Mouse (Mus musculus) gonadal fat pad, adult 2 months (tissue): ENCODE measurements at regions not wholly inside any gene's neighbourhood (a gene's known extent, or its start where the extent isn't known, plus 50 kb on each side); places are given as distances from the start of the nearest gene placed in this dataset.

ENCODE experiments used
- DNase-seq: peaks from one replicate; pipeline ENCODE4 v3.0.0-alpha.2; 2012; ENCODE audit warnings: low read depth

- DNase-seq, result no peak
Observed at GRCm38 (mm10) chr3:39234921-39235320, 348.2 kb downstream of the Fat4 start.

DNA sequence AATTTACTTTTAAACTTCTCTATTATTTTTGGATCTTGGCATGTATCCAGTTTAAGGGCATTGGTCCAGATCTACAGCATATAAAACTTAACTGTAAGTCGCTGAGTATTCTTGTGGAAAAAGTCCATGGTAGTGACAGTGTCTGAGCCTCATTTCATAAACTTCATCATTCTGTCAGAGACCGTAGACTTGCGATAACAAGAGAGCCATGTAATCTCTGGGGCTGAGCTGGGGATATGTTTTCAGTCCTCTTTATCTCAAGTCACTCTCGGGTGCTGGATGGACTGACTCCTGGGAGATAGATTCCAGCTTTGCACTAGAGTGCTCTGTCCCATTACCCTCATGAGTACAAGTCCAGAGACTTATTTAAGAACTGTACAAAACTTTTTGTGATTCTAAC lies 362.0 kb downstream of the Fat4 start:
- DNase-seq, result no peak

DNA sequence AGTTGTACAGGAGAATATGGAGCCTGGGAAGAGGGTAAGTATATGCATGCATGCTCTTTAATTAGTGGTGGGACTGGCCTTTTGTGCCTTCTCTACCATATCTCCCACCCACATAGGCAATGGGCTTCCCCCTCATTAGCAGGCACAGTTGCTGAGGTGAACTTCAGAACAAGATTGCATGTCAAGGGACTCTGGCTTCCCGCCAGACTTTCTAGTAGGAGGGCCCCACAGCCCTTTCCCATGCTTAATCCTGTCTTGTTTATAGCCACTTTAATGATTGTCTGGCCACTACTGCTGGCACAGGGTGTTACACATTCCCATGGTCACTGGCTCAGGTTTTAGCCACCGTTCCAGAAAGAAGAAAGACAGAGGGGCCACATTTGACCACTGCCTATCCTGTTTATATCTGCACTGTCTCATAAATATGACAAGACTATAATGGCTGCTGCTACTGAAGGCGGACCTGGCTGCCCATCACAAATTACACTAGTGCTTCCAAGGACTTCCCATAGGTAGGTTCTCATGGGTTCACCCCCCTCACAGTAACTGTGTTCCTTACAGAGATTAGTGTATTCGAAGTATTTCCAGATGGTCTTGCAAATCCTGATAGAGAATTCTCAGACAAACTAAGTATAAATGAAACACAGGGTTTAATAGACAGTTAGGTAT lies 362.6 kb downstream of the Fat4 start:
- no peak for DNase-seq

- DNase-seq, result no peak
Observed at GRCm38 (mm10) chr3:39253076-39253475, 366.3 kb downstream of the Fat4 start.

DNA sequence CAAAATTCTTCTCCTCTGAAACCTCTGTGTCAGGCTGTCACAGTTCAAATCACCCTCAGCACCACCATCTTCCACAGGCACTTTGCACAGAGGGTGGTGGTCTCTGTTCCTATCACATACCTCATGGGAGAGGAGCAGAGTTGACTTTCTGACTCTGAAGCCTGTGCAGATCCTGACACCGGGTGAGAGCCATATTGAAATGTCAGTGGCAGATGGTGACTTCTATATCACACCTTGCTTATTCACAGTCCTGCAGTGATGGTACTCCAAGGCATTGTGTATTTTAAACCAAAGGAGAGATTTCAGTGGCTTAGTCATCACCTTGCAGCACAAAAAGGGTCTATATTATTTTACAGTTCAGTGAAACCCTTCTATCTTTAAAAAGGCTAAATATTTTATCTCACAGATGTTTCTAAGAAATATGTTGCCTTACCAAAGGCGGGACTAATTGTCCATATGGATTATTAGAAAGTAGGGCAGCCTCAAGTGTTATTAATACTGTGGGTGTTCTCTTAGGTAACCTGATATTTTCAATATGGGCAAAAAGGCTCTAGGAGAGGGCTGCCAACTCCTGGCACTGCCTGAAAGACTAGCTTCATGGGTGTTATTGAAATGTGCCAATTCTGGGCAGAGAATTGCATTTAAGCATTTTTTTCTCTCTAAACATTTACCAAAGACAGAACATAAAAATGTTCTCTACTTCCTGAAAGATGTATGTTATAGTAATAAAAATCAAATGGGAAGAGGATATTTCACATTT lies 378.1 kb downstream of the Fat4 start:
- DNase-seq, result no peak

GRCm38 (mm10) chr3:39265606-39266005 lies 378.9 kb downstream of the Fat4 start:
- DNase-seq, result no peak

- no peak for DNase-seq
Observed at GRCm38 (mm10) chr3:39269388-39269787, 382.6 kb downstream of the Fat4 start.

GRCm38 (mm10) chr3:39272616-39273015 lies 385.9 kb downstream of the Fat4 start:
- no peak for DNase-seq

DNA sequence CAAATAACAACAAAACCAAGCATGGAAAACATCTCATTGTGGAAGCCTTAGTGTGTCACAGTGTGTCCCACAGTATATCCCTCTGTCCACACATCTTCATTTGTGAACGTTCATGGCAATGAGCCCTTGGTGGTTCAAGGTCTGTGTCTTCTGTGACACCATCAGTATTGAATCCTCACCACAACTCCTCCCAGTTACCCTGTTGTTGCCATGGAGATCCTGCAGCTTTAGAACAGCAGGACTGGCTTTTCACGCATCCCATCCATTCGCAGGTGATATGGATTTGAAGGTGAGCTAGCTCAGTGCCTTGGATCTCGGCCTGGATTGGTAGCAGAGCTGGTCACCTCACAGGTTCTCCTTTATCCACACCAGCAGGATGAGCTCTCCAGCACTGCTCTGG lies 390.2 kb downstream of the Fat4 start:
- DNase-seq, result no peak

GRCm38 (mm10) chr3:39277310-39277709 lies 390.6 kb downstream of the Fat4 start:
- DNase-seq, result no peak

- DNase-seq, result no peak
Observed at GRCm38 (mm10) chr3:39295255-39295654, 408.5 kb downstream of the Fat4 start.

DNA sequence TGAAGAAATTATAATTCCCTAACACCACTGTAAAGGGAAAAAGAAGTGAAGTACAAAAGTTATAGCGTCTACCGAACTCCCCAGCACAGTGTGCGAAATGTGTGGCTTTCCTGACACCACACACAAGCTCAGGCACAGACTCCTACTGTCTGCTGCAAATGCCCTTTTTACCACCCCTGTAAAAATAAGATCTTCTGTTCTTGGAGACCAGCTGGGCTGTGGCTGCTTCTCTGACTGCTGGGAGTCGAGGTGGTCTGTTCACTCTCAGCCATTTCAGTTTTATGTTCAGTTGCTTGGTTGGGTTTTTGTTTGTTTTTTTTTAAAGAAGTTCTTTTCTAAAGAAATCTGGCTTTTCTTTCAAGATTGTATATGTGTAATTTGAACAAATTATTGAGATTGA lies 409.5 kb downstream of the Fat4 start:
- no peak for DNase-seq

GRCm38 (mm10) chr3:39309487-39309886 lies 422.7 kb downstream of the Fat4 start:
- DNase-seq, result no peak

DNA sequence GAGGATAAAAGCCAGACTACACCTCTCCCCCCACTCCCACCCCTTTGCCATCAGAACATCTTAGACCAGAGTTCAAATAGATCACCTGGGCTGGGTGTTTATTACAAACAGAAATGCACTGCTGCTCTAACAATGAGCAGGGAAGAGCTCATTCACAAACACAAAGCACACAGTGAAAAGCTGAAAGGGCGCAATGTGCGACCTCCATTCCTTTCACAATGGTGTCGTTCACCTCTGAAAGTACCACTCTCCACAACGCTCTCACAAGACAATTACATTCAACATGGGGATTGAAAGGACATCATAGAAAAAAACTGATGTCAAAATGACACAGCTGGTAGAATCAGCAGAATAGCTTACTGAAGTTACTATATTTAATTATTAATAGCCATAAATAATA lies 426.8 kb downstream of the Fat4 start:
- DNase-seq, result no peak

- DNase-seq, result no peak
Observed at GRCm38 (mm10) chr3:39320851-39321250, 434.1 kb downstream of the Fat4 start.

- DNase-seq, result no peak
Observed at GRCm38 (mm10) chr3:39322225-39322624, 435.5 kb downstream of the Fat4 start.

DNA sequence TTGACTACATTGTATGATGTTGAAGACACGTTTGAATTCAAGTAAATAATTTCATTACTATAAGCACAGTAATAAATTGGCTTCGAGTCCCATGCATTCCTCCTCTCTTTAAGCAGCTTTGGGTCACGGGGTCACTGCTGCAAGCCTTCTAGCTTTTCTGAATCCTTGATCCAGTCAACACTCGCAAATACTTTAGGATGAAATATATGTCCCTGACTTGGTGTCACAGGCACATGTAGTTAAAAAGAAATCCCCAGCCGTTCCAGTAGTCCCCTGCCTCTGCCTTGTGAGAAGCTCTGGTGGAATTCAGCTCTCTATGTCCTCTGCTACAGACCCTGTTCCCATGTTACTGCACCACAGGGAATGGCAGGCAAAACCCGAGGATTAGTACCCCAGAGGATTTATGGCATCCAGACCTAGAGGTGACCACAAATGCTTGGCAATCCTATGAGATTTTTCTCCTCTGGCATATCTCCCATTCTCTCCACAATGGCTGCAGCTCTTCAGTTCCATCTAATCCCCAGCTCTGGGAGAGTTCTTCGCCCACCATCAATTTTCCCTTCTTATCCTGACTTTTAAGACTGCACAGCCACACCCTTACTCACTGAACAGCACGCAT lies 449.0 kb downstream of the Fat4 start:
- no peak for DNase-seq

- DNase-seq, result no peak
Observed at GRCm38 (mm10) chr3:39341161-39341687, 454.5 kb downstream of the Fat4 start.

- no peak for DNase-seq
Observed at GRCm38 (mm10) chr3:39344078-39344477, 457.3 kb downstream of the Fat4 start.

- DNase-seq, result no peak
Observed at GRCm38 (mm10) chr3:39347578-39347977, 460.8 kb downstream of the Fat4 start.

- DNase-seq, result no peak
Observed at GRCm38 (mm10) chr3:39357012-39357411, 470.3 kb downstream of the Fat4 start.

- no peak for DNase-seq
Observed at GRCm38 (mm10) chr3:39360278-39360677, 473.5 kb downstream of the Fat4 start.

DNA sequence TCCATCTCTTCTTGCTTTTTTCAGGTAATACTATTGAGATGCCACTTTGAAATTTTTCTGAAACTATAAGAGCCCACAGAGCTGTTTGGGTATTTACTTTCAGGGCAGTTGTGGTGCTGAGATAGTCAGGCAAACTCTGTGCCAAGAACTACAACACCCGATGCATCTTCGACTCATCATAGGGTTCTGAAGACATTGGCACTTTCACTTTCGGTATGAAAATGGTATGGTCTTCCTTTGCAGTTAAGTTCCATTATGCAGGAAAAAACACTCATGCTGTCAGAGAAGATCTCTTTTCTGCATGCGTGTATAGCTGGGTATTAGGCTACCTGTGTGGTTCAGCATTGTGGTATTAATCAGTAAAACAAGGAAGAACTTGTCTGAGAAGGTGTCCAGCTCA lies 484.2 kb downstream of the Fat4 start:
- no peak for DNase-seq
